Comparison of ENCODE assay signal across 8 mouse cellular contexts in the genomic region with DNA sequence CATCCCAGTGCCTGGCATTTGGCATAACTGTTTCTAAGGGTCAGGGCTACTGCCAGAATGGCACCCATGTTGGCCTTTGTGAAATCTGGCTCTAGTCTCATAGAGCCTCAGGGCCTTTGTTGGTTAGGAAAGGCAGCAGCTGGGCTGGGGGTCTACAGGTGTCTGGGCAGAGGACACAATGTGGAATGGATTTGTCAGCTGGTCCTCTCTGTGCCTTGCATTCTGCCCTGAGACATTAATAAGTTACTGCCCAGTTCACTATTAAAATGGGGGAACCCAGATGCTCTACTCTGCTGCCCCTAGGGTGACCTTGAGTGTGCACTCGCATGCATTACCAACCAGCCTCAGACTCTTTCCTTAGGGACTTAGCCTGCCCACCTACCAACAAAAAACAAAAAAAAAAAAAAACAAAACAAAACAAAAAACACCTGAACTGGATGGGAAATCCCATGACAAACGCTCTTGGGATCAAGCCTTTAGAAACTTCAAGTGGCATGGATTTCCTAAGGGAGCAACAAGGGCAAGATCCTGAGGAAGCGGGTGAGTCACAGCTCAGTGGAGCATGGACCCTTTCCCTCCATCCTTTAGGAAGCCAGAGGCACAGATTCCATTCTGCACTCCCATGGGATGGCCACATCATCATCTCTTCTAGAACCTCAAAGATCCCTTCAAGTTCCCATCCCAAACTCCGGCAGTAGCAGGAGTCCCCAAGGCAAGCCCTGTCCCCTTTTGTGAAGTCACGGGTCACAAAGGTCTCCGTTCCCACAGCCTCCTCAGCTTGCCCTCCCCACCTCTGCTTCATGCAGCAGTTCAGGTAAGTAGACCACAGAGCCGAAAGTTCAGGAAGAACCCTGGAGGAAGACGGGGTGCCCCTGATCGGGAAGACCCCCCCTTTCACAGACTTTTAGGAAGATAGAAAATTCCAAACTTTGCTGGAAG. TPM values are rescaled to one million over a fixed set of nuclear protein-coding genes. Genes with fewer than 3 reads are reported as not detected.
DNase-seq lines count a peak whose midpoint lies in the region; ATAC-seq lines count a peak whose summit lies in the region.
"Had no signal": no experiment of that assay in that cellular context is flagged by ENCODE, and none has a peak within 500 bp of the region (broad histone marks: within the 10 kb centered on the region; RNA-seq: fewer than 3 reads in every experiment).

No protein-coding gene starts in this region.

- no peaks in the 10 kb centered on the region for H3K9me3 ChIP-seq in embryonic facial prominence, embryonic 10.5 days
- no peaks in the 10 kb centered on the region for H3K9me3 ChIP-seq in hindbrain, embryonic 14.5 days (ENCODE audit: control insufficient read depth, low read length)
- H3K9me3 ChIP-seq in limb, embryonic 15.5 days: no peaks in the 10 kb centered on the region

- H3K27ac ChIP-seq in embryonic facial prominence, embryonic 10.5 days (replicated peaks): peak overlapping the region; percentile 96
- no peak overlapping the region for H3K27ac ChIP-seq in hindbrain, embryonic 14.5 days
- peak overlapping the region; percentile 97 for H3K27ac ChIP-seq in limb, embryonic 15.5 days

- DNase-seq in 3T3-L1 (ENCODE audit: low read depth, low spot score): peak; percentile 67
- no peak for DNase-seq in embryonic facial prominence, embryonic 10.5 days (ENCODE audit: low spot score)
- no peak for DNase-seq in hindbrain, embryonic 14.5 days (ENCODE audit: low spot score)
- DNase-seq in ovary, postnatal 14 days (ENCODE audit: low spot score): no peak
- no peak for DNase-seq in layer of hippocampus, postnatal 36 days
- no peak for DNase-seq in right cerebral cortex, postnatal 36 days (ENCODE audit: low spot score in 2 of 2)

- no peaks in the 10 kb centered on the region for H3K27me3 ChIP-seq in embryonic facial prominence, embryonic 10.5 days (replicated peaks; ENCODE audit: low read depth, poor library complexity, severe bottlenecking)
- H3K27me3 ChIP-seq in hindbrain, embryonic 14.5 days (ENCODE audit: control insufficient read depth, insufficient read depth, low read length): no peaks in the 10 kb centered on the region
- no peaks in the 10 kb centered on the region for H3K27me3 ChIP-seq in limb, embryonic 15.5 days

- 74% methylated on average over 9 of the region's 9 CpGs for WGBS in embryonic facial prominence, embryonic 10.5 days
- 73% methylated on average over 9 of the region's 9 CpGs for WGBS in hindbrain, embryonic 14.5 days
- WGBS in limb, embryonic 15.5 days: 53% methylated on average over 9 of the region's 9 CpGs

- no peak overlapping the region for H3K9ac ChIP-seq in hindbrain, embryonic 14.5 days
- peak overlapping the region; percentile 85 for H3K9ac ChIP-seq in limb, embryonic 15.5 days

- H3K4me1 ChIP-seq in embryonic facial prominence, embryonic 10.5 days: peaks cover 69% of the 10 kb centered on the region
- peaks cover 19% of the 10 kb centered on the region for H3K4me1 ChIP-seq in hindbrain, embryonic 14.5 days (replicated peaks; ENCODE audit: control insufficient read depth, insufficient read depth, low read length)
- H3K4me1 ChIP-seq in limb, embryonic 15.5 days: peaks cover 64% of the 10 kb centered on the region

- peak overlapping the region; percentile 59 for H3K4me2 ChIP-seq in hindbrain, embryonic 14.5 days (replicated peaks)
- peak overlapping the region; percentile 81 for H3K4me2 ChIP-seq in limb, embryonic 15.5 days

- H3K36me3 ChIP-seq in embryonic facial prominence, embryonic 10.5 days (replicated peaks): peaks cover 62% of the 10 kb centered on the region
- peaks cover 26% of the 10 kb centered on the region for H3K36me3 ChIP-seq in hindbrain, embryonic 14.5 days (replicated peaks; ENCODE audit: control insufficient read depth, insufficient read depth)
- H3K36me3 ChIP-seq in limb, embryonic 15.5 days: peaks cover 49% of the 10 kb centered on the region

- peak overlapping the region; percentile 67 for H3K4me3 ChIP-seq in embryonic facial prominence, embryonic 10.5 days
- peak overlapping the region; percentile 40 for H3K4me3 ChIP-seq in hindbrain, embryonic 14.5 days (replicated peaks; ENCODE audit: low read length)
- H3K4me3 ChIP-seq in limb, embryonic 15.5 days: peak overlapping the region; percentile 71

- no peak for ATAC-seq in hindbrain, embryonic 14.5 days (ENCODE audit: low FRiP score)
- ATAC-seq in limb, embryonic 15.5 days (ENCODE audit: insufficient number of reproducible peaks, low FRiP score, low TSS enrichment, low read depth): no peak

RNA-seq across cellular contexts. Expression of a gene that starts 3.0 kb away (rescaled TPM):
- polyA plus RNA-seq in embryonic facial prominence, embryonic 10.5 days (2016; fragmentation: Nextera tagmentation; extraction: Ambion mirVana): 1,061 and 1,072 TPM in 2 replicates
- polyA plus RNA-seq in hindbrain, embryonic 14.5 days (2014; fragmentation: Nextera tagmentation; extraction: Ambion mirVana): 122 and 128 TPM in 2 replicates
- polyA plus RNA-seq in limb, embryonic 15.5 days (2015; fragmentation: Nextera tagmentation; extraction: Ambion mirVana): 2,485 and 2,692 TPM in 2 replicates
- total RNA-seq in layer of hippocampus, postnatal 36 days (2021): 10 to 100 TPM; 25.7 to 34.6 TPM

RNA-seq across cellular contexts. Expression of a gene that starts 31.2 kb away (rescaled TPM):
- polyA plus RNA-seq in embryonic facial prominence, embryonic 10.5 days (2016; fragmentation: Nextera tagmentation; extraction: Ambion mirVana): 21.4 TPM in 2 replicates
- polyA plus RNA-seq in hindbrain, embryonic 14.5 days (2014; fragmentation: Nextera tagmentation; extraction: Ambion mirVana): 37.7 and 46.2 TPM in 2 replicates
- polyA plus RNA-seq in limb, embryonic 15.5 days (2015; fragmentation: Nextera tagmentation; extraction: Ambion mirVana): 13.8 and 15.9 TPM in 2 replicates
- 10 to 100 TPM; 19.1 to 19.9 TPM for total RNA-seq in layer of hippocampus, postnatal 36 days (2021)
- total RNA-seq: common myeloid progenitor, adult 5-6 weeks had no signal
